Mouse (Mus musculus) kidney, adult 18-20 months (tissue): ENCODE measurements around the gene Pacrg.

Experiments
- DNase-seq: peaks from one replicate; pipeline ENCODE4 v3.0.0; 2021

Pacrg gene

DNA sequence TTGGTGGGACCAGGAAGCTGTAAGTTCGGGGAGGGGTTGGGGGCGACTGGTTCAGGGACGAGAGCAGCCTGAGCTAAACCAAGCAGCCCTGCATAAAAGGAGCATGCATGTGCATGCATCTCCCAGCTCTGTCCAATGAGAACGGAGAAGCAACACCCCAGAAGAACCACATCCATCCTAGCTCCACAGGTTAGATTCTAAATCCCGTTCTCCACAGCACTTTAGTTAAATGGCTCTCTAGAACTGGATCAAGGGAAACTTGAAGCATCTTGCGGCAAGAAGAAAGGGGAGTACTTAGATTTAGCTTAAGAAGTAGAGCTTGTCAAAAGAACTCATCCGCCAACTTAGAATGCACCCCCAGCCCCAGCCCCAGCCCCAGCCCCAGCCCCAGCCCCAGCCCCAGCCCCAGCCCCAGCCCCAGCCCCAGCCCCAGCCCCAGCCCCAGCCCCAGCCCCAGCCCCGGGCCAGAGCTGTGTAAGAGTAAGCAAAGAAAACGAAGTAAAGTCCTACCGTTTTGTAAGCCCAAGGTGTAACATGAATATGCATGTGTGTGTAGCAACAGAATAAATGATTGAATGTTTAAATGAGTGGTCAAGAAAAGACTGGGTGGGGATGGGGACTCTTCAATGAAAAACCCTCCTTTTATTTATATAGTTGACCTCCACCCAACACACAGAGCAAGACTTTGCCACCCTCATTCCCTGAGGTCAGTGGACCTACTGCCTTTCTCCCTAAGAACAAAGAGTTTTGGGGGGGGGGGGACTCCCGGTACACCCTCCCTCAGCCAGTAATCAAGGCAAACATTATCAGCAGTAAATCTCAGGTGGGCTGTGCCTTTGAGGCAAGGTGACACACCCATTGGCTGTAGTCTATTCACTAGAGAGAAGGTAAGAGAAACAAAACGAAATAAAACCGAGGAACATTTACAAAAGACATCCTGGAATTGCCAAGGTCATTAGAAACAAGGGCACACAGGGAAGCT lies 474.3 kb downstream of the Pacrg start:
- DNase-seq: no peak

GRCm38 (mm10) chr17:10363151-10363550 lies 477.0 kb downstream of the Pacrg start:
- DNase-seq: no peak

DNA sequence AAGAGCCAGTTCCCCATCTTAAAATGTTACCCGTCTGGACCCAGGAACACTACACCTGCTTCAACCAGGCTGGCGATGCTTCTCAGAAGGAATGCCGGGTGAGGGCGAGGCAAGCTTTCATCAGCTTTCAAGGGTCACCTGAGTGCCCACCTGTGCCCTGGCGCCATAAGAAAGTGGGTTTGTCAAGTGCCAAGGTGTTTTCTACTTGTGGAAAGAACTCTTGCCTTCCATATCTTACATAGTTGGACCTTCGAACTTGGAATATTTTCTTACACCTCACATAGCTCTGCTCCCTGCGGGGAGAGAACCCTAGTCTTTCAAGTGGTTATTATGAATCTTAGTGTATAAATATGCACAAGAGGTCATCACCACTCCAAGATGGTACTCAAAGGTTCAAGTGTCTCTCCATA lies 478.2 kb downstream of the Pacrg start:
- no peak for DNase-seq

GRCm38 (mm10) chr17:10360738-10361137 lies 479.4 kb downstream of the Pacrg start:
- no peak for DNase-seq

DNA sequence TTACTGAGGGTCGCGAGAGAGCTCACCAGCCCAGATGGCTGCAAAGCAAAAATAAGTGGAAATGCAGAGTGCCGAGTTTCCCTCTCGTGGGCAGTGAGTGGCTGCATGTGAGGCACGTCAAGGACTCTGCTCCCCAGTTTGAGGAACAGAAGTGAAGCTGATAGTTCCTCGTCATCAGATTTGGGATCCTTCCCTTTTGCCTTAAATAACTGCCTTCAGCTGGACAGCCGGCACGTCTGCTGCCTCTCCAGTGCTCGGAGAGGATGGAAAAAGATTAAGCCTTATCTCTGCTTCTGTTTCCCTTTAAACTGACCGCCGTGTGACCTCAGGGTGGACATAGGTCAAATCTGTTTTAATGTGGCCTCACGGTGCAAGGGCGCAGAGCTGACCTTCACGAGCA lies 480.6 kb downstream of the Pacrg start:
- DNase-seq: no peak

DNA sequence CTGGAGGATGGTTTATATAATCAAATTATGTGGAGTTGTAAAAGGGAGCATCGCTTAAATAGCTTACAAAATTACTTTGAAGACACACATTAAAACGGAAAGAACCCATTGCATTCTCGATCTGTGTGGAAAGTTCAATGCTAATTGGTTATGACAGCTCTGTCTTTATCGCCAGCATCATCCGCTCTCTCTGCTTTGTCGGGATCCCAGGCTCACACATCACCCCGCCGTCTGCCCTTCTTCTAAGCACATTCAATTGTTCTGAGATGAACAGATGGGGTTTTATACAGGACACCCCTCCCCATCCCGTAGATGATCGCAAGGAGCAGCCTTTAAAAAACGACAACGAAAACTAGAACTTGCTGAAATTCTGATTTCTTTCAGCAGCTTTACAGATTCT lies 482.8 kb downstream of the Pacrg start:
- no peak for DNase-seq

GRCm38 (mm10) chr17:10356294-10356693 lies 483.8 kb downstream of the Pacrg start:
- no peak for DNase-seq

DNA sequence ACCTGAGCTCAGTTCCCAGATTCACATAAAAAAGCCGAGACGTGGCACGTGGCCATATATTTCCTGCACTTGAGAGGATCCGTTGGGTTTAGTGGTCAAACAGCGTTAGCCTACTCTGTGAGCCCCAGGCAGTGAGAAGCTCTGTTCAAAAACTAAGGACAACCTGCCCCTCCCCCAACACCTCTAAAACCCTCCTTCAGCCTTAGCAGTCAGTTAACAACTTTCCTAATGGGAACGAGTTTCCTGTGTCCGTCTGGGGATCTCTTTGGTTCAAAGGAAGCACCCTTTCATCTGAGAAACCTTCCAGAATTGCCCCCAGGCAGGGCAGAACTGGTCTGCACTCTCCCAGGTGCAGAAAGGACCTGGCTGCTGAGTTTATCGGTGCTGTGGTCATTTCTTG lies 484.4 kb downstream of the Pacrg start:
- no peak for DNase-seq
